Mouse (Mus musculus): Measurements from ENCODE around the gene Med12l. TPM values are rescaled to one million over a fixed set of nuclear protein-coding genes. Genes with fewer than 3 reads are reported as not detected.

Med12l gene
- polyA plus RNA-seq, 1 experiment from 2014 or later = 4.2 TPM

DNA sequence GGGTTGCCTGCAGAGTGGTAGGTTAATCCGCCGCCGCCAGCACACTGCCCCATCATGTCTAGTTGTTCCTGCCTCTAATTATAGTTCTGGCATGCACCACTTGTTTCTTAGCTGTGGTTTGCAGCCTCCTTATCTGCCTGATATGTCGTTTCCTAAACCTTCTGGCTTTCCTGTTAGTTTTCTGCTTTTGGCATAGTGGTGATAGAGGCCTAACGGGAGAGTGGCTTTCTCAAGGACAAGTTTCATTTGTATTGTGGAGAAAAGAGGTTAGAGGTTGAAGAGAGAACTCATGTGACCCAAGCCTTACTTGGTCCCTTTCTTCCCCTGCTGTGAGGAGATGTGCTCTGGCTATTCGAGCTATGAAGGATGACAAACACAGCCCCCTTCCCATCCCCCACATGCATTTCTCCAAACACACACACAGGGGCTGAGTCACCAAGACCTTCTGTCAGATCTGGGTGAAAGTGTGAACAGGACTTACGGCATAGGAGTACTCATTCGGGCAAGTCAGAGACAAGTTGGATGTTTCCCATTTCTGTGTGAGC, 108.4 kb downstream of the Med12l start:
- no peaks in the 10 kb centered on the region for H3K9me3 ChIP-seq (ENCODE audit: control insufficient read depth, low read length)
- peak overlapping the region; percentile 42 for H3K4me2 ChIP-seq (ENCODE audit: low read length)
- no peak overlapping the region; the same call in 1 of the 2 replicates for H3K9ac ChIP-seq (ENCODE audit: low read length)
- H3K36me3 ChIP-seq (ENCODE audit: control insufficient read depth, insufficient read depth, low read length) = peaks cover 7% of the 10 kb centered on the region; the same call in 1 of the 2 replicates
- WGBS = 5% methylated on average over 8 of the region's 8 CpGs
- H3K27ac ChIP-seq (replicated peaks in 1 of 2; ENCODE audit: control insufficient read depth in 1 of 2, insufficient read depth in 1 of 2, low read depth in 2 of 2, low read length in 2 of 2) = peak overlapping the region; percentile 85 to 91
- no peaks in the 10 kb centered on the region for H3K27me3 ChIP-seq (ENCODE audit: control insufficient read depth, insufficient read depth, low read length)
- no peak overlapping the region for H3K4me3 ChIP-seq (ENCODE audit: control insufficient read depth in 1 of 2, insufficient read depth in 1 of 2, low read depth in 1 of 2, low read length in 2 of 2)
- ATAC-seq (ENCODE audit: insufficient number of reproducible peaks, insufficient read depth, low FRiP score, low read depth) = peak; percentile 78
- H3K4me1 ChIP-seq (ENCODE audit: control insufficient read depth in 2 of 2, insufficient read depth in 2 of 2, low read length in 2 of 2) = peaks cover 11 to 15% of the 10 kb centered on the region in 2 experiments

DNA sequence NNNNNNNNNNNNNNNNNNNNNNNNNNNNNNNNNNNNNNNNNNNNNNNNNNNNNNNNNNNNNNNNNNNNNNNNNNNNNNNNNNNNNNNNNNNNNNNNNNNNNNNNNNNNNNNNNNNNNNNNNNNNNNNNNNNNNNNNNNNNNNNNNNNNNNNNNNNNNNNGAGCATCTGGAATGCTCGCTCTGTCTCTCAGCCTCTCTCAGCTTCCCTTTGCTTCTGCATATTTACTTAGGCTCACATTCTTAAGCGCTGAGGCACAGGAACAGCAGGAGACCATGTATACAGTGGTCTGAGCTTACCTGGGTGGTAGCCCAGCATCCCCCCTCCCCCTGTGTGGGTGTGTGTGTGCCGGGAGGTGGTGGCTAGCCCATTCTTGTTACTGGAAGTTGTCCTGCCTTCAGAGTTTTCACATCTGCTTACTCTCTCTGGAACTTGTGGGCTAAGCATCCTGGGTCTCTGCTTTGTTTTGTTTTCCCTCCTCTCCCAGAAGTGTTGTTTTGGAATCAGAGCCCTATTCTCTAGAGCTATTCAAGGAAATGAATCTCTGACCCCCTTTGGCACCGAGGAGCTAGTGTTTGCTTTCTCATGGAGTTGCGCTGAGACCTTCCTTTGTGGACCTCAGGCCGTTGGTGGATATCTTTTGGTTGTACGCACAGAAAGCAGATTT, 115.6 kb downstream of the Med12l start:
- no peak overlapping the region for H3K27ac ChIP-seq (replicated peaks in 1 of 2; ENCODE audit: control insufficient read depth in 1 of 2, insufficient read depth in 1 of 2, low read depth in 2 of 2, low read length in 2 of 2)
- WGBS = 48% methylated on average over 7 of the region's 7 CpGs
- H3K4me3 ChIP-seq (ENCODE audit: control insufficient read depth in 1 of 2, insufficient read depth in 1 of 2, low read depth in 1 of 2, low read length in 2 of 2) = no peak overlapping the region
- peaks cover 7 to 15% of the 10 kb centered on the region in 2 experiments for H3K4me1 ChIP-seq (ENCODE audit: control insufficient read depth in 2 of 2, insufficient read depth in 2 of 2, low read length in 2 of 2)
- H3K4me2 ChIP-seq (ENCODE audit: low read length) = no peak overlapping the region
- no peaks in the 10 kb centered on the region for H3K27me3 ChIP-seq (ENCODE audit: control insufficient read depth, insufficient read depth, low read length)
- H3K36me3 ChIP-seq (ENCODE audit: control insufficient read depth, insufficient read depth, low read length) = no peaks in the 10 kb centered on the region
- no peaks in the 10 kb centered on the region for H3K9me3 ChIP-seq (ENCODE audit: control insufficient read depth, low read length)
- peak; percentile 39; the same call in 1 of the 2 replicates for ATAC-seq (ENCODE audit: insufficient number of reproducible peaks, insufficient read depth, low FRiP score, low read depth)
- H3K9ac ChIP-seq (ENCODE audit: low read length) = no peak overlapping the region

DNA sequence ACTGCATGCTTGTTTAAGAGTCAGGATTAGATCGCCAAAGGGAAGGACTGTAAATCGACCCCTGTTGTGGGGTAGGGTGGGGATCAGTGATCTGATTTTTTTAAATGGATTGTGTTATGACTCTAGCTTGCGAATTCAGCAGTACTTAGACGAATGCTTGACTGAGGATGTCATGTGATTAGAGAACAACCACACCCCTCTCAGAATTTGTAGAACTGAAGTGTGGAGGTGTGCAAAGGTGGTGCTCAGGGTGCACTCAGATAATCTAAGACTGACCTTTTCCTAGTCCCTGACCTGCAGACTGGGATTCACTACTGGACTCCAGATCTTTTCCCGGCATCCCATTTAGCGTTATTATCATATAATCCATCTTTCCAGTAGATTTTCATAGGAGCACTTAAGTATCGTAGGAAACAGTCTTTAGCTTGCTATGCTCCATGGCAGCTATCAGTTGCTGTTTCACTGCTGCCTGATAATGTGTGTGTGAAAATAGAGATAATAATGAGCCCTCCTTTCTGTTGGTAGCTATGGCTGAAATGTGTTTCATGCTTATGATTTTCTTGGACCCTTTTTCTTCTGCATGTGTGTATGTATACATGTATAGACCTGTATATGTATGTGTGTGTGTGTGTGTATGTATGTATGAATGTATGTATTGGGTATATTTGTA, 116.3 kb downstream of the Med12l start:
- Histone ChIP-seq H3K4me3 (ENCODE audit: control insufficient read depth in 1 of 2, insufficient read depth in 1 of 2, low read depth in 1 of 2, low read length in 2 of 2) (no peak overlapping the region), H3K27me3 (ENCODE audit: control insufficient read depth, insufficient read depth, low read length) (no peaks in the 10 kb centered on the region), H3K36me3 (ENCODE audit: control insufficient read depth, insufficient read depth, low read length) (no peaks in the 10 kb centered on the region), H3K27ac (replicated peaks in 1 of 2; ENCODE audit: control insufficient read depth in 1 of 2, insufficient read depth in 1 of 2, low read depth in 2 of 2, low read length in 2 of 2) (no peak overlapping the region), H3K4me2 (ENCODE audit: low read length) (no peak overlapping the region), H3K4me1 (ENCODE audit: control insufficient read depth in 2 of 2, insufficient read depth in 2 of 2, low read length in 2 of 2) (peaks cover 7 to 16% of the 10 kb centered on the region in 2 experiments), H3K9ac (ENCODE audit: low read length) (no peak overlapping the region), H3K9me3 (ENCODE audit: control insufficient read depth, low read length) (no peaks in the 10 kb centered on the region)
- no peak for ATAC-seq (ENCODE audit: insufficient number of reproducible peaks, insufficient read depth, low FRiP score, low read depth)
- 52% methylated on average over 7 of the region's 7 CpGs for WGBS

DNA sequence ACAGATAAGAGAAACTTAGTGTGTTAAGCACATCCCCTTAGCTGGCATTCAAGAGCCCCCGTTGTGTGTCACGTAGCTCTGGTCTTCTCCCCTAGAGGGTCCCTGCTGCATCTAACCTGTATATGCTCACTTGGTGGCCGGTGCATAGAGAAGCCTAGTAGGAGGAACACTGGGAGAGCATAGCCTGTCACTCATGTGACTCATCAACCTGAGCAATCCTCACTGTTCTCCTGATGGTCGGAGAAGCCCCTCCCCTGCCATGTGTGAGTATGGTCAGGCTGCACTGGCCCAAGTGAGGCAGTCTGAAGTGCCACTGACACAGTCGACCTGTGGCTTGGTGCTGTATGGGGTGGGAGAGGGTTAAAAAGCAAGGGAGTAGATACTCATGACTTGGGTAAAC, 119.4 kb downstream of the Med12l start:
- H3K27me3 ChIP-seq (ENCODE audit: control insufficient read depth, insufficient read depth, low read length) = no peaks in the 10 kb centered on the region
- H3K4me2 ChIP-seq (ENCODE audit: low read length) = no peak overlapping the region
- ATAC-seq (ENCODE audit: insufficient number of reproducible peaks, insufficient read depth, low FRiP score, low read depth) = no peak
- no peak overlapping the region for H3K4me3 ChIP-seq (ENCODE audit: control insufficient read depth in 1 of 2, insufficient read depth in 1 of 2, low read depth in 1 of 2, low read length in 2 of 2)
- no peak overlapping the region for H3K27ac ChIP-seq (replicated peaks in 1 of 2; ENCODE audit: control insufficient read depth in 1 of 2, insufficient read depth in 1 of 2, low read depth in 2 of 2, low read length in 2 of 2)
- H3K4me1 ChIP-seq (ENCODE audit: control insufficient read depth in 2 of 2, insufficient read depth in 2 of 2, low read length in 2 of 2) = peaks cover 7 to 16% of the 10 kb centered on the region in 2 experiments
- H3K9me3 ChIP-seq (ENCODE audit: control insufficient read depth, low read length) = no peaks in the 10 kb centered on the region
- H3K36me3 ChIP-seq (ENCODE audit: control insufficient read depth, insufficient read depth, low read length) = no peaks in the 10 kb centered on the region
- WGBS = 45% methylated on average over 5 of the region's 5 CpGs
- no peak overlapping the region for H3K9ac ChIP-seq (ENCODE audit: low read length)

DNA sequence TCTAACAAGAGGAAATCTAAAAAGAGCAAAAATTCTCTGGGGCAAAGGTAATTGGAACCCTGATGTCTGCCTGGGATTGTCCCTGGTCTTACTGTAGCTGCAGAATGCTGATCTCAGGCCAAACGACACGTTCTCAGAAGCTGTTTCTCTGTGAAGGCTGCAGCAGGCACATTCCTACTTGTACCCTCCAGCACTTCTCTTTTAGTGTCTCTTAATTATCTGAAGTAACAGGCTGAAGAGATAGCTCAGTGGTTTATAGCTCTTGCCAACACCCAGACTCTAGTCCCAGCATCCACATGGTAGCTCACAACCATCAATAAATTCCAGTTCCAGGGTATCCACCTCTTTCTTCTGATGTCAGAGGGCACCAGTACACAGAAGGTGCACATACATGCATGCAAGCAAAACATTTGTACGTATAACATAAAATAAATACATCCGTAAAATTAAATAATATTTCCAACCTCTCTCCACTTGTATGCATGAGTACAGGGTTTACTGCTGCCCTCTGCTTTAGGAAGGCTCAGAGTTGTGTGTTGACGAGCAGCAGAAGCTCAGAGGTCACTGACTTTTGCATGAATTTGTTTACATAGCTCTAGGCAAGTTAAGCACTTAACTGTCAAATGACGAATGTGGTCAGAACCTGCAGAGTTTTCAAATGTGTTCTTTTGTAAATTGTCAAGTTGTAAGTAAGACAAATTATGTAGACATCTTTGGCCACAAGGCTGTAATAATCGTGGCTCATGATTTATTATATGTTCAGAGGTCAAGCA, 120.3 kb downstream of the Med12l start:
- Histone ChIP-seq H3K4me2 (ENCODE audit: low read length) (no peak overlapping the region), H3K4me3 (ENCODE audit: control insufficient read depth in 1 of 2, insufficient read depth in 1 of 2, low read depth in 1 of 2, low read length in 2 of 2) (no peak overlapping the region), H3K27ac (replicated peaks in 1 of 2; ENCODE audit: control insufficient read depth in 1 of 2, insufficient read depth in 1 of 2, low read depth in 2 of 2, low read length in 2 of 2) (no peak overlapping the region), H3K27me3 (ENCODE audit: control insufficient read depth, insufficient read depth, low read length) (no peaks in the 10 kb centered on the region), H3K9ac (ENCODE audit: low read length) (no peak overlapping the region), H3K9me3 (ENCODE audit: control insufficient read depth, low read length) (no peaks in the 10 kb centered on the region), H3K4me1 (ENCODE audit: control insufficient read depth in 2 of 2, insufficient read depth in 2 of 2, low read length in 2 of 2) (peaks cover 7 to 21% of the 10 kb centered on the region in 2 experiments), H3K36me3 (ENCODE audit: control insufficient read depth, insufficient read depth, low read length) (no peaks in the 10 kb centered on the region)
- no peak for ATAC-seq (ENCODE audit: insufficient number of reproducible peaks, insufficient read depth, low FRiP score, low read depth)
- 57% methylated on average over 7 of the region's 7 CpGs for WGBS

DNA sequence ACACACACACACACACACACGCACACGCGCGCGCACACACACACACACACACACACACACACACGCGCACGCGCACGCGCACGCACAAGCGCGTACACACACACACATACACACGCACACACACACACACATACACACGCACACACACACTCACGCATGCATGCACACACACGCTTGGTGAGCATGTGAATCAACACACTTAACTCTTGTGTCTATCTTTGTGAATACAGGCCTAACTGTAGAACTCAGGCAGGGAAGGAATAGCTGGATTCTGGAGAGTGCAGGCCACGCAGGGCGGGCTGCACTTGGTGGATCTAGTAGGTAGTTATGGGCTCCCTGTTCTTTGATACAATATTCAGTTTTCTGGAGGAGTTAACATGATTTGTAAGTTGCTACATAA, 123.1 kb downstream of the Med12l start:
- H3K4me2 ChIP-seq (ENCODE audit: low read length) = no peak overlapping the region
- peaks cover 9 to 27% of the 10 kb centered on the region in 2 experiments for H3K4me1 ChIP-seq (ENCODE audit: control insufficient read depth in 2 of 2, insufficient read depth in 2 of 2, low read length in 2 of 2)
- H3K27me3 ChIP-seq (ENCODE audit: control insufficient read depth, insufficient read depth, low read length) = no peaks in the 10 kb centered on the region
- H3K9ac ChIP-seq (ENCODE audit: low read length) = no peak overlapping the region
- H3K4me3 ChIP-seq (ENCODE audit: control insufficient read depth in 1 of 2, insufficient read depth in 1 of 2, low read depth in 1 of 2, low read length in 2 of 2) = no peak overlapping the region
- ATAC-seq (ENCODE audit: insufficient number of reproducible peaks, insufficient read depth, low FRiP score, low read depth) = no peak
- H3K9me3 ChIP-seq (ENCODE audit: control insufficient read depth, low read length) = no peaks in the 10 kb centered on the region
- 83% methylated on average over 20 of the region's 20 CpGs for WGBS
- no peak overlapping the region for H3K27ac ChIP-seq (replicated peaks in 1 of 2; ENCODE audit: control insufficient read depth in 1 of 2, insufficient read depth in 1 of 2, low read depth in 2 of 2, low read length in 2 of 2)
- no peaks in the 10 kb centered on the region for H3K36me3 ChIP-seq (ENCODE audit: control insufficient read depth, insufficient read depth, low read length)

DNA sequence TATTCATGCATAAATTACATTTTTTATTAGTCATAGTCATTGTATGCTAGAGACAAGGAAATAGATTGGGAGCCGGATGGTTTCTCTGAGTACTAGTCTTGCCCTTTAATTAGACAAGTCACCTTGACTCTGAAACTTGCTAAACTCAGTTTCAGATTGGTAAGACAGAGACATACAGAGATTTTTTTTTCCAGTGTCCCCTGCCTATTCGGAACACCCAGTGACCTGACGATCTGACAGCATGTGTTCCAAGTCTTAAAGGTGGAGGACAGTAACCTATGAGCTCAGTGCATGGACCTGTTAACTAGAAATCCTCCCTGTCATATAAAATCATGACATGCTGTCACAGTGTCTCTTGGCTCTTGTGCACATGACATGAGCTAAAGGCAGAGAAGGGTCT, 123.9 kb downstream of the Med12l start:
- Histone ChIP-seq H3K4me3 (ENCODE audit: control insufficient read depth in 1 of 2, insufficient read depth in 1 of 2, low read depth in 1 of 2, low read length in 2 of 2) (no peak overlapping the region), H3K4me1 (ENCODE audit: control insufficient read depth in 2 of 2, insufficient read depth in 2 of 2, low read length in 2 of 2) (peaks cover 9 to 27% of the 10 kb centered on the region in 2 experiments), H3K9me3 (ENCODE audit: control insufficient read depth, low read length) (no peaks in the 10 kb centered on the region), H3K27ac (replicated peaks in 1 of 2; ENCODE audit: control insufficient read depth in 1 of 2, insufficient read depth in 1 of 2, low read depth in 2 of 2, low read length in 2 of 2) (no peak overlapping the region), H3K4me2 (ENCODE audit: low read length) (no peak overlapping the region), H3K27me3 (ENCODE audit: control insufficient read depth, insufficient read depth, low read length) (no peaks in the 10 kb centered on the region), H3K9ac (ENCODE audit: low read length) (no peak overlapping the region), H3K36me3 (ENCODE audit: control insufficient read depth, insufficient read depth, low read length) (no peaks in the 10 kb centered on the region)
- ATAC-seq (ENCODE audit: insufficient number of reproducible peaks, insufficient read depth, low FRiP score, low read depth) = no peak
- 84% methylated on average over 3 of the region's 3 CpGs for WGBS
